Mouse (Mus musculus): ENCODE results near the gene Gtf3a. TPM values are rescaled to one million over a fixed set of nuclear protein-coding genes. Genes with fewer than 3 reads are reported as not detected.

Gene Gtf3a
- polyA plus RNA-seq, 1 experiment from 2014 or later = 98.6 TPM

GRCm38 (mm10) chr5:146963118-146963936, 14.9 kb downstream of the Gtf3a start, which contains the start of gene Mtif3:
Gene Mtif3, minus strand, starts transcription at chr5:146963800.
- peak within 1 kb of the TSS; percentile 79 for H3K4me2 ChIP-seq
- peak within 1 kb of the TSS; percentile 90 for H3K4me3 ChIP-seq (ENCODE audit: low read depth, low read length)
- ATAC-seq (replicated peaks; ENCODE audit: insufficient number of reproducible peaks, low FRiP score, low TSS enrichment) = peak; percentile 68
- no peaks in the 10 kb centered on the region; the same call in 1 of the 2 replicates for H3K27me3 ChIP-seq (ENCODE audit: control insufficient read depth, insufficient read depth, low read length)
- no peaks in the 10 kb centered on the region for H3K9me3 ChIP-seq (replicated peaks; ENCODE audit: control insufficient read depth, low read length)
- no peak within 1 kb of the TSS for H3K27ac ChIP-seq (ENCODE audit: low read depth, low read length)
- peaks cover 5% of the 10 kb centered on the region; the same call in 1 of the 2 replicates for H3K36me3 ChIP-seq (ENCODE audit: control insufficient read depth, insufficient read depth, low read length)
- H3K9ac ChIP-seq (ENCODE audit: low read depth, low read length) = peak within 1 kb of the TSS; percentile 91
- WGBS (ENCODE audit: insufficient replicate concordance) = 2% methylated on average over 46 of the region's 46 CpGs
- H3K4me1 ChIP-seq (ENCODE audit: control insufficient read depth, insufficient read depth, low read length) = peaks cover 6% of the 10 kb centered on the region

GRCm38 (mm10) chr5:146963937-146964278, 15.5 kb downstream of the Gtf3a start:
- Histone ChIP-seq H3K9ac (ENCODE audit: low read depth, low read length) (peak overlapping the region; percentile 91), H3K4me3 (ENCODE audit: low read depth, low read length) (peak overlapping the region; percentile 90), H3K27ac (ENCODE audit: low read depth, low read length) (no peak overlapping the region), H3K27me3 (ENCODE audit: control insufficient read depth, insufficient read depth, low read length) (no peaks in the 10 kb centered on the region; the same call in 1 of the 2 replicates), H3K4me1 (ENCODE audit: control insufficient read depth, insufficient read depth, low read length) (peaks cover 6% of the 10 kb centered on the region), H3K36me3 (ENCODE audit: control insufficient read depth, insufficient read depth, low read length) (peaks cover under 1% of the 10 kb centered on the region; the same call in 1 of the 2 replicates), H3K9me3 (replicated peaks; ENCODE audit: control insufficient read depth, low read length) (no peaks in the 10 kb centered on the region), H3K4me2 (peak overlapping the region; percentile 79)
- no peak for ATAC-seq (replicated peaks; ENCODE audit: insufficient number of reproducible peaks, low FRiP score, low TSS enrichment)
- 56% methylated on average over 8 of the region's 8 CpGs for WGBS (ENCODE audit: insufficient replicate concordance)

- Histone ChIP-seq H3K4me3 (ENCODE audit: low read depth, low read length) (no peak overlapping the region), H3K27ac (ENCODE audit: low read depth, low read length) (no peak overlapping the region), H3K9me3 (replicated peaks; ENCODE audit: control insufficient read depth, low read length) (no peaks in the 10 kb centered on the region), H3K9ac (ENCODE audit: low read depth, low read length) (no peak overlapping the region), H3K27me3 (ENCODE audit: control insufficient read depth, insufficient read depth, low read length) (no peaks in the 10 kb centered on the region; the same call in 1 of the 2 replicates), H3K36me3 (ENCODE audit: control insufficient read depth, insufficient read depth, low read length) (no peaks in the 10 kb centered on the region), H3K4me2 (no peak overlapping the region), H3K4me1 (ENCODE audit: control insufficient read depth, insufficient read depth, low read length) (no peaks in the 10 kb centered on the region)
- no peak for ATAC-seq (replicated peaks; ENCODE audit: insufficient number of reproducible peaks, low FRiP score, low TSS enrichment)
- 72% methylated on average over 13 of the region's 13 CpGs for WGBS (ENCODE audit: insufficient replicate concordance)
Measured at GRCm38 (mm10) chr5:146968695-146969393, 20.4 kb downstream of the Gtf3a start.

GRCm38 (mm10) chr5:146971776-146972561, 23.5 kb downstream of the Gtf3a start:
- H3K4me3 ChIP-seq (ENCODE audit: low read depth, low read length) = no peak overlapping the region
- H3K9ac ChIP-seq (ENCODE audit: low read depth, low read length) = no peak overlapping the region
- ATAC-seq (replicated peaks; ENCODE audit: insufficient number of reproducible peaks, low FRiP score, low TSS enrichment) = no peak
- 58% methylated on average over 10 of the region's 10 CpGs for WGBS (ENCODE audit: insufficient replicate concordance)
- no peaks in the 10 kb centered on the region for H3K4me1 ChIP-seq (ENCODE audit: control insufficient read depth, insufficient read depth, low read length)
- H3K9me3 ChIP-seq (replicated peaks; ENCODE audit: control insufficient read depth, low read length) = no peaks in the 10 kb centered on the region
- H3K36me3 ChIP-seq (ENCODE audit: control insufficient read depth, insufficient read depth, low read length) = no peaks in the 10 kb centered on the region
- H3K4me2 ChIP-seq = no peak overlapping the region
- no peaks in the 10 kb centered on the region for H3K27me3 ChIP-seq (ENCODE audit: control insufficient read depth, insufficient read depth, low read length)
- H3K27ac ChIP-seq (ENCODE audit: low read depth, low read length) = no peak overlapping the region

GRCm38 (mm10) chr5:146973353-146973752, 24.9 kb downstream of the Gtf3a start:
- ATAC-seq (replicated peaks; ENCODE audit: insufficient number of reproducible peaks, low FRiP score, low TSS enrichment) = no peak
- H3K4me3 ChIP-seq (ENCODE audit: low read depth, low read length) = no peak overlapping the region
- WGBS (ENCODE audit: insufficient replicate concordance) = 87% methylated on average over 9 of the region's 9 CpGs
- H3K36me3 ChIP-seq (ENCODE audit: control insufficient read depth, insufficient read depth, low read length) = no peaks in the 10 kb centered on the region
- H3K27ac ChIP-seq (ENCODE audit: low read depth, low read length) = no peak overlapping the region
- H3K9me3 ChIP-seq (replicated peaks; ENCODE audit: control insufficient read depth, low read length) = no peaks in the 10 kb centered on the region
- no peaks in the 10 kb centered on the region for H3K4me1 ChIP-seq (ENCODE audit: control insufficient read depth, insufficient read depth, low read length)
- no peaks in the 10 kb centered on the region for H3K27me3 ChIP-seq (ENCODE audit: control insufficient read depth, insufficient read depth, low read length)
- H3K9ac ChIP-seq (ENCODE audit: low read depth, low read length) = no peak overlapping the region
- no peak overlapping the region for H3K4me2 ChIP-seq

GRCm38 (mm10) chr5:146973858-146974780, 25.7 kb downstream of the Gtf3a start:
- Histone ChIP-seq H3K27ac (ENCODE audit: low read depth, low read length) (no peak overlapping the region), H3K27me3 (ENCODE audit: control insufficient read depth, insufficient read depth, low read length) (no peaks in the 10 kb centered on the region), H3K36me3 (ENCODE audit: control insufficient read depth, insufficient read depth, low read length) (no peaks in the 10 kb centered on the region), H3K4me2 (no peak overlapping the region), H3K9ac (ENCODE audit: low read depth, low read length) (no peak overlapping the region), H3K9me3 (replicated peaks; ENCODE audit: control insufficient read depth, low read length) (no peaks in the 10 kb centered on the region), H3K4me3 (ENCODE audit: low read depth, low read length) (no peak overlapping the region), H3K4me1 (ENCODE audit: control insufficient read depth, insufficient read depth, low read length) (no peaks in the 10 kb centered on the region)
- no peak for ATAC-seq (replicated peaks; ENCODE audit: insufficient number of reproducible peaks, low FRiP score, low TSS enrichment)
- 74% methylated on average over 25 of the region's 25 CpGs for WGBS (ENCODE audit: insufficient replicate concordance)

- Histone ChIP-seq H3K4me3 (ENCODE audit: low read depth, low read length) (no peak overlapping the region), H3K4me2 (no peak overlapping the region), H3K36me3 (ENCODE audit: control insufficient read depth, insufficient read depth, low read length) (no peaks in the 10 kb centered on the region), H3K9ac (ENCODE audit: low read depth, low read length) (no peak overlapping the region), H3K4me1 (ENCODE audit: control insufficient read depth, insufficient read depth, low read length) (no peaks in the 10 kb centered on the region), H3K27me3 (ENCODE audit: control insufficient read depth, insufficient read depth, low read length) (no peaks in the 10 kb centered on the region), H3K9me3 (replicated peaks; ENCODE audit: control insufficient read depth, low read length) (no peaks in the 10 kb centered on the region), H3K27ac (ENCODE audit: low read depth, low read length) (no peak overlapping the region)
- ATAC-seq (replicated peaks; ENCODE audit: insufficient number of reproducible peaks, low FRiP score, low TSS enrichment) = no peak
- WGBS (ENCODE audit: insufficient replicate concordance) = 54% methylated on average over 13 of the region's 13 CpGs
Measured at GRCm38 (mm10) chr5:146974781-146975123, 26.3 kb downstream of the Gtf3a start.

- H3K9ac ChIP-seq (ENCODE audit: low read depth, low read length) = no peak overlapping the region
- peaks cover 24% of the 10 kb centered on the region for H3K27me3 ChIP-seq (ENCODE audit: control insufficient read depth, insufficient read depth, low read length)
- no peaks in the 10 kb centered on the region for H3K9me3 ChIP-seq (replicated peaks; ENCODE audit: control insufficient read depth, low read length)
- WGBS (ENCODE audit: insufficient replicate concordance) = 86% methylated on average over 6 of the region's 6 CpGs
- ATAC-seq (replicated peaks; ENCODE audit: insufficient number of reproducible peaks, low FRiP score, low TSS enrichment) = no peak
- no peak overlapping the region for H3K4me3 ChIP-seq (ENCODE audit: low read depth, low read length)
- no peak overlapping the region for H3K4me2 ChIP-seq
- H3K36me3 ChIP-seq (ENCODE audit: control insufficient read depth, insufficient read depth, low read length) = no peaks in the 10 kb centered on the region
- no peak overlapping the region for H3K27ac ChIP-seq (ENCODE audit: low read depth, low read length)
- H3K4me1 ChIP-seq (ENCODE audit: control insufficient read depth, insufficient read depth, low read length) = no peaks in the 10 kb centered on the region
Measured at GRCm38 (mm10) chr5:146981376-146981775, 32.9 kb downstream of the Gtf3a start.
